9 mouse cellular contexts compared by ENCODE assay signal in genomic region chr17:78434746-78435145, GRCm38 (mm10). TPM values are rescaled to one million over a fixed set of nuclear protein-coding genes. Genes with fewer than 3 reads are reported as not detected.
DNase-seq lines count a peak whose midpoint lies in the region; ATAC-seq and TF ChIP-seq lines count a peak whose summit lies in the region.
"Had no signal": no experiment of that assay in that cellular context is flagged by ENCODE, and none has a peak within 500 bp of the region (broad histone marks: within the 10 kb centered on the region; RNA-seq: fewer than 3 reads in every experiment).

No protein-coding gene starts in this region.

- intact Hi-C loops in left cerebral cortex, postnatal 36 days (cut with DNase I) = loop anchor here (10.0 kb wide), 1 partner anchor 240 kb away; no protein-coding TSS in a partner anchor

- no peak for TF ChIP-seq EP300 in ES-Bruce4 (IDR thresholded peaks at IDR 0.05; ENCODE audit: insufficient read depth, low read depth, low read length)

- no peak overlapping the region for H3K9ac ChIP-seq in ES-Bruce4 (ENCODE audit: low read depth, poor library complexity, severe bottlenecking)
- H3K9ac ChIP-seq in neural tube, embryonic 11.5 days (ENCODE audit: low read length) = no peak overlapping the region
- H3K9ac ChIP-seq: liver, embryonic 15.5 days had no signal

- no peaks in the 10 kb centered on the region for H3K36me3 ChIP-seq in ES-Bruce4 (ENCODE audit: control insufficient read depth, insufficient read depth, low read length, poor library complexity, severe bottlenecking)
- no peaks in the 10 kb centered on the region for H3K36me3 ChIP-seq in neural tube, embryonic 11.5 days (ENCODE audit: control insufficient read depth, insufficient read depth, low read length)
- H3K36me3 ChIP-seq: liver, embryonic 15.5 days had no signal

- TF ChIP-seq CTCF in ES-Bruce4 (IDR thresholded peaks at IDR 0.05; ENCODE audit: low read depth, low read length) = peak; percentile 61

- no peaks in the 10 kb centered on the region for H3K27me3 ChIP-seq in ES-Bruce4 (ENCODE audit: control insufficient read depth, insufficient read depth, low read length, poor library complexity, severe bottlenecking)
- no peaks in the 10 kb centered on the region for H3K27me3 ChIP-seq in neural tube, embryonic 11.5 days (ENCODE audit: control insufficient read depth, insufficient read depth, low read length)
- H3K27me3 ChIP-seq: liver, embryonic 15.5 days had no signal

- H3K4me2 ChIP-seq in neural tube, embryonic 11.5 days (ENCODE audit: low read depth) = no peak overlapping the region
- H3K4me2 ChIP-seq: liver, embryonic 15.5 days had no signal

- H3K27ac ChIP-seq in ES-Bruce4 (ENCODE audit: insufficient read depth, low read length) = no peak overlapping the region
- no peak overlapping the region for H3K27ac ChIP-seq in neural tube, embryonic 11.5 days (ENCODE audit: low read depth, low read length)
- H3K27ac ChIP-seq: liver, embryonic 15.5 days had no signal

- TF ChIP-seq POLR2A in ES-Bruce4 (IDR thresholded peaks at IDR 0.05; ENCODE audit: insufficient read depth, low read length) = no peak

- ATAC-seq in neural tube, embryonic 11.5 days (ENCODE audit: insufficient read depth, low FRiP score, low TSS enrichment) = no peak

- no peaks in the 10 kb centered on the region for H3K4me1 ChIP-seq in ES-Bruce4 (ENCODE audit: control insufficient read depth, insufficient read depth, low read length)
- no peaks in the 10 kb centered on the region for H3K4me1 ChIP-seq in neural tube, embryonic 11.5 days (ENCODE audit: control insufficient read depth, insufficient read depth, low read length)
- H3K4me1 ChIP-seq: liver, embryonic 15.5 days had no signal

- peak; percentile 15 to 48 for DNase-seq in left cerebral cortex, adult 18-20 months (ENCODE audit: low spot score in 2 of 2)
- DNase-seq in left cerebral cortex, postnatal 36 days (ENCODE audit: low spot score in 2 of 2) = no peak
- peak; percentile 73 for DNase-seq in adrenal gland, postnatal 25 days
- peak; percentile 37 for DNase-seq in embryo, embryonic 9.5 days (ENCODE audit: extremely low spot score)
- DNase-seq in kidney, postnatal 10 days = peak; percentile 79
- DNase-seq in neural tube, embryonic 11.5 days (ENCODE audit: low spot score) = peak; percentile 42
- no peak for DNase-seq in yolk sac, embryonic 10.5 days (ENCODE audit: low spot score)

- no peaks in the 10 kb centered on the region for H3K9me3 ChIP-seq in ES-Bruce4 (replicated peaks; ENCODE audit: control insufficient read depth, insufficient read depth, low read length, poor library complexity, severe bottlenecking)
- no peaks in the 10 kb centered on the region for H3K9me3 ChIP-seq in neural tube, embryonic 11.5 days (ENCODE audit: control insufficient read depth, low read length)
- H3K9me3 ChIP-seq: liver, embryonic 15.5 days had no signal

- H3K4me3 ChIP-seq in ES-Bruce4 (ENCODE audit: low read depth, low read length) = no peak overlapping the region
- no peak overlapping the region for H3K4me3 ChIP-seq in neural tube, embryonic 11.5 days (ENCODE audit: low read depth, low read length)
- H3K4me3 ChIP-seq: liver, embryonic 15.5 days had no signal

- WGBS in neural tube, embryonic 11.5 days = 54% methylated on average over 1 of the region's 1 CpGs

RNA-seq across cellular contexts. Expression of gene Fez2, which starts 16.8 kb away (rescaled TPM):
- 10 to 100 TPM; 37.0 to 37.5 TPM for total RNA-seq in left cerebral cortex, adult 18-20 months (2021)
- 10 to 100 TPM; 33.1 to 38.4 TPM for total RNA-seq in left cerebral cortex, postnatal 36 days (2021)
- polyA plus RNA-seq in ES-Bruce4 (2011; ENCODE audit: insufficient read depth, insufficient read length, low read depth, missing spikeins) = 18.0 and 18.7 TPM in 2 replicates
- total RNA-seq in adrenal gland, postnatal 25 days (2021) = 48.8 and 59.3 TPM in 2 replicates
- polyA plus RNA-seq in neural tube, embryonic 11.5 days (2014; fragmentation: Nextera tagmentation; extraction: Ambion mirVana) = 54.7 and 57.0 TPM in 2 replicates

Comparison
In these comparisons a context has a peak if more than half of its experiments do, and no peak if none do; other contexts are left out.
1. DNase-seq: peak in left cerebral cortex, adult 18-20 months (2 of 2), adrenal gland, postnatal 25 days (single experiment), embryo, embryonic 9.5 days (single experiment), kidney, postnatal 10 days (single experiment) and neural tube, embryonic 11.5 days (single experiment); none in left cerebral cortex, postnatal 36 days (0 of 2) and yolk sac, embryonic 10.5 days (single experiment).